Mouse (Mus musculus): ENCODE data around the gene Myo1c. TPM values are rescaled to one million over a fixed set of nuclear protein-coding genes. Genes with fewer than 3 reads are reported as not detected.
A peak's percentile ranks its signal among the peaks of the same experiment; 100 is the strongest.

The Myo1c gene
- polyA plus RNA-seq, 1 experiment = 14.1 TPM

- DNase-seq (ENCODE audit: low read depth) = no peak
- TF ChIP-seq POLR2A (IDR thresholded peaks at IDR 0.05; ENCODE audit: borderline replicate concordance, extremely low read depth, insufficient read depth, insufficient read length, poor library complexity, severe bottlenecking) = no peak
Observed at GRCm38 (mm10) chr11:75671426-75672180, 21.3 kb downstream of the Myo1c start.

GRCm38 (mm10) chr11:75673411-75673810, 23.1 kb downstream of the Myo1c start:
- DNase-seq (ENCODE audit: low read depth) = no peak
- no peak for TF ChIP-seq CTCF (IDR thresholded peaks at IDR 0.05; ENCODE audit: borderline replicate concordance, extremely low read depth, insufficient read depth, insufficient read length)

- TF ChIP-seq CTCF (IDR thresholded peaks at IDR 0.05; ENCODE audit: borderline replicate concordance, extremely low read depth, insufficient read depth, insufficient read length) (no peak), POLR2A (IDR thresholded peaks at IDR 0.05; ENCODE audit: borderline replicate concordance, extremely low read depth, insufficient read depth, insufficient read length, poor library complexity, severe bottlenecking) (no peak)
Observed at GRCm38 (mm10) chr11:75674875-75675274, 24.6 kb downstream of the Myo1c start.

GRCm38 (mm10) chr11:75677881-75678746, 27.8 kb downstream of the Myo1c start:
- TF ChIP-seq POLR2A (IDR thresholded peaks at IDR 0.05; ENCODE audit: borderline replicate concordance, extremely low read depth, insufficient read depth, insufficient read length, poor library complexity, severe bottlenecking) (no peak), CTCF (IDR thresholded peaks at IDR 0.05; ENCODE audit: borderline replicate concordance, extremely low read depth, insufficient read depth, insufficient read length) (no peak)
- no peak for DNase-seq (ENCODE audit: low read depth)

More at GRCm38 (mm10) chr11:75674875-75675274, 24.6 kb downstream of the Myo1c start:
- no peak for DNase-seq (ENCODE audit: low read depth)

GRCm38 (mm10) chr11:75678747-75679438, 28.6 kb downstream of the Myo1c start, which contains the start of gene Crk:
Crk (plus strand) TSS chr11:75679259.
- TF ChIP-seq POLR2A (IDR thresholded peaks at IDR 0.05; ENCODE audit: borderline replicate concordance, extremely low read depth, insufficient read depth, insufficient read length, poor library complexity, severe bottlenecking) = peak; percentile 97
- TF ChIP-seq CTCF (IDR thresholded peaks at IDR 0.05; ENCODE audit: borderline replicate concordance, extremely low read depth, insufficient read depth, insufficient read length) = no peak

GRCm38 (mm10) chr11:75679439-75680171, 29.3 kb downstream of the Myo1c start:
- DNase-seq (ENCODE audit: low read depth) = peak; percentile 58
- TF ChIP-seq CTCF (IDR thresholded peaks at IDR 0.05; ENCODE audit: borderline replicate concordance, extremely low read depth, insufficient read depth, insufficient read length) = peak; percentile 48; the same call in 1 of the 2 replicates
- TF ChIP-seq POLR2A (IDR thresholded peaks at IDR 0.05; ENCODE audit: borderline replicate concordance, extremely low read depth, insufficient read depth, insufficient read length, poor library complexity, severe bottlenecking) = no peak

More at GRCm38 (mm10) chr11:75678747-75679438, 28.6 kb downstream of the Myo1c start, which contains the start of gene Crk:
- peak; percentile 99 for DNase-seq (ENCODE audit: low read depth)

GRCm38 (mm10) chr11:75684462-75684861, 34.2 kb downstream of the Myo1c start:
- DNase-seq (ENCODE audit: low read depth) = no peak
- TF ChIP-seq CTCF (IDR thresholded peaks at IDR 0.05; ENCODE audit: borderline replicate concordance, extremely low read depth, insufficient read depth, insufficient read length) (no peak), POLR2A (IDR thresholded peaks at IDR 0.05; ENCODE audit: borderline replicate concordance, extremely low read depth, insufficient read depth, insufficient read length, poor library complexity, severe bottlenecking) (no peak)

GRCm38 (mm10) chr11:75684956-75685355, 34.7 kb downstream of the Myo1c start:
- TF ChIP-seq POLR2A (IDR thresholded peaks at IDR 0.05; ENCODE audit: borderline replicate concordance, extremely low read depth, insufficient read depth, insufficient read length, poor library complexity, severe bottlenecking) (no peak), CTCF (IDR thresholded peaks at IDR 0.05; ENCODE audit: borderline replicate concordance, extremely low read depth, insufficient read depth, insufficient read length) (no peak)
- DNase-seq (ENCODE audit: low read depth) = no peak

- no peak for TF ChIP-seq POLR2A (IDR thresholded peaks at IDR 0.05; ENCODE audit: borderline replicate concordance, extremely low read depth, insufficient read depth, insufficient read length, poor library complexity, severe bottlenecking)
- no peak for TF ChIP-seq CTCF (IDR thresholded peaks at IDR 0.05; ENCODE audit: borderline replicate concordance, extremely low read depth, insufficient read depth, insufficient read length)
- DNase-seq (ENCODE audit: low read depth) = no peak
Observed at GRCm38 (mm10) chr11:75687343-75687993, 37.2 kb downstream of the Myo1c start.

GRCm38 (mm10) chr11:75688132-75688531, 37.8 kb downstream of the Myo1c start:
- no peak for DNase-seq (ENCODE audit: low read depth)

More at GRCm38 (mm10) chr11:75688132-75688531, 37.8 kb downstream of the Myo1c start:
- TF ChIP-seq CTCF (IDR thresholded peaks at IDR 0.05; ENCODE audit: borderline replicate concordance, extremely low read depth, insufficient read depth, insufficient read length) (no peak), POLR2A (IDR thresholded peaks at IDR 0.05; ENCODE audit: borderline replicate concordance, extremely low read depth, insufficient read depth, insufficient read length, poor library complexity, severe bottlenecking) (no peak)
